Mouse (Mus musculus) adrenal gland (tissue): ENCODE measurements around the gene Saxo1.

Experiments used
- intact Hi-C: fragments of 180-260 bp; cut with DNase I; formaldehyde crosslinking; loops from one replicate; pipeline ENCODE4 v1.15.1; 2025

Saxo1 gene

DNA sequence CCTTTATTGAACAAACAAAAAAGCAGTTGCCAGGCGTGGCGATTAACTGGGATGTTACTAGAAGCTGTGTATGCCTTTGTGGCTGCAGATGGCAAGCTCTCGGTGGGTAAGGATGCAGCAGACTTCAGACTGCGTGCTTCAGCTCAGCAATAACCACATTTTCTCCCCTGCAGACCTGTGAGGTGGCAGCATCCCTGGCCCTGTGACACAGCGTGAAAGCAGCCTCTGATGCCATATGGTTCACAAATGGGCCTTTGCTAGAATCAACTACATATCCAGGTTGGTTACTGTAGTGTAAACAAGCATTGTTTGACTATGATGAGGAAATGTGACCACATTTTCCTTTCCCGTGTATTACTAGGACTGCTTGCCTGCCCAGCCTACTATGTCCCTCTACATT, 29.0 kb downstream of the Saxo1 start:
- intact Hi-C loops: no loop called here

DNA sequence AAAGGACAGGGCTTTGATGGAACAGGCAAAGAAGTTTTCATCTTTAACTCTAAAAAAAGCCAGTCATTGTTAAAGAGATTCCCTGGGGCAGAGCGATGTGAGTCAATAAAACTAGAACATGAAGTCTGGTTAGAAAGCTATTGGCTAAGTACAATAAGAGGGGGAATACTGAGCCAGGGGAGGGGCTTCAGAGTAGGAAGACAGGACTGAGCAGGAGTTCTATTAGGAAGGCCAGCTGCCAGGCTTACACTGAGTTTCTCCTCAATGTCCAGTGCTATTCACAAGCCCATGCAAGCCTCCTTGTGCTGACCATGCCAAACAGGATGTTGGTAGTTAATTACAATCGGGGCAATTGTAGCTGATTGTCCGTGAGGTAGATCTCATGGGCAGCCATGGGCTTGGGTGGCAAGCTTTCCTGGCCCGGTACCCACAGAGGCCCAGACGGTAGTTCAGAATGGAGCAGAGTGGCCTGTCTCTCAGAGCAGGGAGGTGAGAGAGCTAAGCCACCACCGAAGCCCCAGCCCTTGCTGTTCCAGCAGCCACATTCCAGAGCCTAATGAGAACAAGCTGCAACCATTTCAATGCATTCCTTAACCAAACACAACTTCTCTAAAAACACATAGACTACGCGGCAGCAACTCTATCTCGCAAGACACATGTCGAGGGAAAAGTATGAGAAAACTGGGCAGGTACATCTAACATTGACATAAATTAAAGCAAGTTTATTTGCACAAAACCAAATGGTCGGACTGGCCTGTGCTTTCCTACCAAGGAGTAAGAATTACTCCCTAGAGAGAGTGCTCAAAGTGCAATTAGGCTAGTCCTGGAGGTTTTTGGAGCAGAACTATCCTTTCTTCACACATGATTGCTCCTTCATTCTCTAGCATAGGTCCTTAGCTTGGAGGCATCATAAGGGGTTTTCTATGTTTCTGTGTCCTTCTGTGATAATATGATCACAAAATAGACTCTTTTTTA, 30.7 kb downstream of the Saxo1 start:
- intact Hi-C loops: no loop called here

DNA sequence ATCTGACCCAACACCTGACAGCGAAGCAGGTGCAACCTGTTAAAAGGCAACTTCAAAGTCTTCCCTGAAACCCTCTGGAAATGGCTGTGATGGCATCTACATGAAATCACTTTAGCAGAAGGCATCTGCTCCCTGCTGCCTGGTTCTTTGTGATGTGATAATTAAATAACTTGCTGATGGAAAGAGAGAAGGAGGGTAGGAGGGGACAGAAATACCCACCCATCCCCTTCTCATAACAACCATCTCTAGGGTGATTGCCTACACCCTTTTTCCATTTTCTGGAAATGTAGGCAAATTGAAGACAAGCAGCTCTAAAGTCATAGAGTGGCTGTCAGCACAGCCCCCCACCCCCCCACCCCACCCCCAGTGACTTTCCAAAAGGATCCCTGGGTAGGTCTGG, 33.6 kb downstream of the Saxo1 start:
- intact Hi-C loops: no loop called here

DNA sequence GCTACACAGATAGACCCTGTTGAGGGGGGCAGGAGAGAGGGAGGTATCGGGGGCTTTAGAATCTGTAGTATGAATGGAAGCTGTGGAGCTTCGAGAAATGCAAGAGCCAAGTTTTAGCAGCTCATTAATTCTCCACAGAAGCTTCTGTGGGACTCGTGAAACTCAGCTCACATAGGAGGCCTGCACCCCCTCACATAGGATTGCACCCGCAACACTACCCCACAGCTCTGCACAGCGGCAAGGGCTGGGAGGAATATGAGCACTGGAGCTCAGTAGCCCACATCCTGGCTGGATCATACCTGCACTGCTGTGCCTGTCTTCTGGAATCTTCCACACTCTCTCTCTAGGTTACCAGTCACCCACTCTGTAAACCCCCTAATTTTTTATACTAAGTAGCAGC, 34.4 kb downstream of the Saxo1 start:
- intact Hi-C loops: no loop called here

DNA sequence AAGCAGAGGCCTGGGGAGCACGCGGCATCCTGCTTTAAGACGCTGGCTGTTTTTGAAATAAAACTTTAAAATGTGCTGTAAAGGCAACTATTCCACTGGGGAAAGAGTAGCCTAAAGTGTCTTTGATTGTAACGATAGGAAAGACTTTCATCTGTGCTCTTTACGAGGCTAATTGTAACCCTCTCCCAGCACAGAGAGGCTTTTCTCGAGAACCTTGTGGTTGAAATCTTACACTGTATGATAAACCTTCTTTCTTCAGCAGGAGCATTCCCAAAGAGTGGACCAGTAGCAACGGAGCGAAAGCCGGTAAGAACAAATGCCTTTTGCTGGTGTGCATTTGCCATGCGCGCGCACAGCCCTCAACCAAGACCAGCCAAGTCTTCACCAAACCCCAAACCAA, 37.4 kb downstream of the Saxo1 start:
- intact Hi-C loops: no loop called here

DNA sequence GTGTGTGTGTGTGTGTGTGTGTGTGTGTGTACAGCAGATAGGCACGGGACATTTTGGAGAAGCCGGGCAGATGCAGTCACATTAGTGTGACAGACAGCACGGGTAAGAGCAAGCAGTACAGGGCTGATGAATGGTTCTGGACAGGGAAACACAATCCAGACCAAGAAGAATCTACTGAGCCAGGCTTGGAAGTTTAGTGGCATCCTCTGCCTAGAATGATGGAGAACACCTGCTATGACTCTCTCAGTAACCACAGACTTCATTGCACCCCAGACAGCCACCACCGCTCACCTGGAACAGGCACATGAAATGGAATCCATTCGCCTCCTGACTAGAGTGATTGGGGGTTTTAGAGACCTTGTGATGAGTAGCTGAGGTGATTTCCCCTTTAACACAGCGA, 38.2 kb downstream of the Saxo1 start:
- intact Hi-C loops: no loop called here

DNA sequence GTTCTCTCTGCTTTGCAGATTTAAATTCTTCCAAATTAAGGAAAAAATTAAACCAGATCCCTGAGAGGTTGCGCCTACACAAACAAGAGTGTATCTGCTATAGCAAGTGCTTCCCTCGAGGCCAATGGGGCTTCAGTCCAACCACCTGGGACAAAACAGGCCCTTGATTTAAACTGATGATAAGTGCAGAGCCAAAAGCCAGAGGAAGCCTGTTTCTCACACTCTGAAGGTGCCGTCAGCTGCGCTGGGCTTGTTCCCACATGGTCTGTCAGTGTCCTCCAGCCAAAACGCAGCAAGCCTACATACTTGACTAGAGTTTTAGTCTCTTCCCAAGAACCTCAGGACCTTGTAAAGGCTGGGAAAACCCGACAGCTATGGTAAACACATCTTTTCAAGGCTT, 53.5 kb downstream of the Saxo1 start:
- intact Hi-C loops: no loop called here

DNA sequence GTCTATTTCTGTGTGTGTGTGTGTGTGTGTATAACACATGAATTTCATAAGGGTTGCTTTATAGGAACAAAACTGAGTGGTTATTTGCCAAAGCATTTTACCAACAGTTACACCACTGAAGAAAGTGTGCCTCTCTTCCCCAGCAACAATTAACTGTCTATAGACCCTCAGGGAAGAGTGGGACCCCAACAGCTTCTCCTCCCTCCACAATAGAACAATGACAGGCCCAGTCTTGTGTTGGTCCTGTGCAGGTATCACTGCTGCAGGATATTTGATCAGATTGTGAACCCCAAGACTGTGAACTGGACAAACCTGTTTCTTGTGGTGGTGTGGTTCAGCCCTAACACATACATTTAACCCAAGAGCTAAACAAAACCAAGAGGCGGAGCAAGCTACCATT, 58.6 kb downstream of the Saxo1 start:
- intact Hi-C loops: no loop called here

DNA sequence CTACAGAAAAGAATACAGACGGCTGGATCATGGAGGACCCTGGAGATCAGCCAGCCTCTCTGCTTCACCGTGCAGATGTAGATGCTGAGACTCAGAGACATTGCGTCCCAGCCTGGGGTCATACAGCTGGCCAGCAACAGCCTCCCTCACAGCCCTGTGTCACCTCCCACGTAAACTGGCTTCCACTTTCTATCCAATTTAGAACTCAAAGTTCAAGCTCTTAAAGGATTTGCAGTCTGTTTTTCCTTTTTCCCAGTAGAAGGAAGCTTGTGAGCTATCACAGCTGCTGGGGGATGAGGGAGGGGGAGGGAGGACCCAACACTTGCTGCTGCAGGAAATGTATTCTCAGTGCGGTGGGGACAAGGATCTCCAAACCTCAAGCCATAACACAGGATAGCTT, 59.4 kb downstream of the Saxo1 start:
- intact Hi-C loops: no loop called here

DNA sequence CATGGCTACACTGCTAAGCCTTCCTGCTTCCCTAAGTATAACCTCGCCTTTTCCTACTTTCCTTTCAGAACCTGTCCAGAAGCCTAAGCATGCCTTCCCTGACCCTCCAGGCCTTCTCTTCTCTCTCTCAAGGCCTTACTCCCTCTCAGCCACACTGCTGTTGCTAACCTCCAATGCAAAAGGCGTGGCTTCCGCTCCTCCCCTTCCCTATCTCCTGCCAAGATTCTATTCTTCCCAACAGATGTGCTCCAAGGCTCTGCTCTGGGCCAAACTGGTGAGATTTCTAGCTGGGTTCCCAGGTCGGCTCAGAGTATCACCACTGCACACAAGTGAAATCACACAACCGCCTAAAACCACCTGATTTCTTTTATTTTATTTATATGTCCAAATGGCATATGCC, 69.0 kb downstream of the Saxo1 start:
- intact Hi-C loops: no loop called here

DNA sequence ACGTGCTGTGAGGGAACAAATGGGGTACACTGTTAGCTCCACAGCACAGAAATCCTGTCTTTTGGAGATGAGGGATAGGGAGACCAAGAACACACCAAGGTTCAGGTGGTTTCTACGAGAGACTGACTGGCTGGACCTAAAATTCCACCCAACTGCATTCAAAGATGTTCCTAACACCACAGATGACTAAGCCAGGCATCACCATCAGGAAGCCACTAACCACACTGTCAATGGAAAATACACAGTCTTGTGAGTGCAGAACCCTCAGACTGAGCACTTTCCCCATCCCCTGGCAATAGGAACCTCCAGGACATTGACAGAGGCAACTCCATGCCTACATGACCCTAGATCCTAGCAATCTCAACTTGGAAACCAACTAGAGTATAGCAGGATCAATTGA, 71.2 kb downstream of the Saxo1 start:
- intact Hi-C loops: no loop called here

DNA sequence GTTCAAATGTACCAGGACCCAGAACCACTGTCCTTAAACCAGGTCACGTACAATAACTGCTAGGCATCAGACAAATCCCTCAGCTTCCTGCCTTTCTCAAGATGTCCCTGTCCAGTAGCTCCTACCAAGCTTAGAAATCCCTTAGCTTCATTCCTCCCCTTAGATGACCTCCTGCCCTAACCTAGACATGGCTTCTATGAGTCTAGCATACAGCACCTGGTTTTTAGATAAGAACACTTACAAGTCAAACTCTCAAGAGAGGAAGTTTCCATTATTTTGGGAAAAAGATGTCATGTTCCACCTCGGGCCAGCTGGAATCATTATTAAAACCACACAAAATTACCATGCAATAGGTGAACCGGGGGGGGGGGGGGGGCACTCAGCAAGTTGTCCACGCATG, 71.6 kb downstream of the Saxo1 start:
- intact Hi-C loops: no loop called here

DNA sequence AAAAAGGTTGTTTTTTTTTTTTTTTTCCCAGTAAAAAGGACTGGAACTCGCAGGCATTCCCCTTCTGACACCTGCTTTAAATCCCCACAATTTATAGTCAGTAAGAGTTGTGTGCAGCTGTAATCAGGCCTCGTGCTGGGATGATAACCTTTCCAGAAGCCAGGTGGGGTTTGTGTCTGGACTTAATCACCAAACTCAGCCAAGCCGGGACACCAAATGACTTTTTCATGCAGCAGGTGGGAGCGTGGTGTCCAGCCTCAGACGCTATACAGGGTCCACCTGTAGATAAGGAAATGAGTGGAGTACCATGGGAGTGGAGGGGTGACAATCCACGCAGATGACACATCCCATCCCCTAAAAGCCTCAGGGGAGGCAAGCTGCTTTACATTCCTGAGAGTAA, 73.1 kb downstream of the Saxo1 start:
- intact Hi-C loops: no loop called here

DNA sequence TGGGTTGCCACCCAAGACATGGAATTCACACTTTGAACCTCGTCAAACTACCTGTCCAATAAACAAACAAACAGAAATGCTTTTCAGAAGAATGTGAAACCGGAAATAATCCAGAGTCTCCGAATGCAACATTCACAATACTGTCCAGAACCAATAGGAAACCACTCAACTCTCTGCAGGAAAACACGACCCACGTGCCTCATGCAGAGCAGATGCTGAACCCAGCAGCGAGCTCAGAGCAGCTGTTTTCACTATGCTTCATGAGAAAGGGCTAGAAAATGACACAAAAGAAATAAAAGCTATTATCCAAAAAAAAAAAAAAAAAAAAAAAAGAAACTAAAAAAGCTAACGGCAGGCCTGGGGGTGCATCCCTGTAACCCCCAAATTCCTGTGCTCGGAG, 74.4 kb downstream of the Saxo1 start:
- intact Hi-C loops: no loop called here

DNA sequence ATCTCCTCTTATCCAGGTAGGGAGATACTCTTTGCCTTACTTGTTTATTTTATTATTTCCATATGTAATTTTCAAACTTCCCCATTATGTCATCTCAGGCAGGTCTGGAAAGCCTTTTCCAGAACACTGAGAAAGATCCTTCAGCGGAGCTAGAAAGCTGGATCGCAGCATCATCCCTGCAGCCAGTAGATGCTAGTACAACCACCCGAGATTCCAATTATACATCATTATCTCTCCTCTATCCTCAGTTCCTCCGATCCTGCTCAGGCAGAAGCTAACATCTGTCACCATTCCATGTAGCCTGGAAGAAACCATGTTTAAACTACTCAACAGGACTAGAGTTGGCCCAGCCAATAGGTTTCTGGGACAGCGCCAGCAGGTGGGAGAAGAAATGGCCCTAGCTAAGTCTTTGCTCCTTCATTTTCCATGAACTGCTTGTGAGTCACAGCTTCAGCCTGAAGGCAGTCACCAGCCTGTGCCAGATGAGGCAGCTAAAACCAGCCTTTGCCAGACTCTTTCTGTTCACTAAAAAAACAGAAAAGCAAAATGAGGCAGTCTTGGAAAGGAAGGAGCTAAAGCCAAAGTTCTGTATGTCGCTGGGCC, 75.0 kb downstream of the Saxo1 start:
- intact Hi-C loops: no loop called here

DNA sequence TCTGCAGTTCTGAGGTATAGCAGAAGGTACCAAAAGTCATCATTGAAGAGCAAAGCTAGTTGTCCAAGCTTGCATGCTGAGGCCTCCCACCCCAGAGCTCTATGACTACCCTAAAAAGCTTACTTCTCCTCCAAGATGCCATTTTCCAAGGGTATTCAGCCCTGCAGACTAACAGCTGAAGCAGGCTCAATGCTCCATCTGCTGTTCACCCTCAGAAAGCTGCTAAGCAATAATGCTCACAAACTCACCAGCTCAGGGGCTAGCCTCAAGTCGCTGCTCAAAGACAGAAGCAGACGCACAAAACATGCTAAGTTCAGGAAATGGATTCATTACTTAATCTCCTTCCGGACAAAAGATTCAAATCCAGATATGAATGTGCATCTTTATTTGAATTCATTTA, 77.2 kb downstream of the Saxo1 start:
- intact Hi-C loops: no loop called here

DNA sequence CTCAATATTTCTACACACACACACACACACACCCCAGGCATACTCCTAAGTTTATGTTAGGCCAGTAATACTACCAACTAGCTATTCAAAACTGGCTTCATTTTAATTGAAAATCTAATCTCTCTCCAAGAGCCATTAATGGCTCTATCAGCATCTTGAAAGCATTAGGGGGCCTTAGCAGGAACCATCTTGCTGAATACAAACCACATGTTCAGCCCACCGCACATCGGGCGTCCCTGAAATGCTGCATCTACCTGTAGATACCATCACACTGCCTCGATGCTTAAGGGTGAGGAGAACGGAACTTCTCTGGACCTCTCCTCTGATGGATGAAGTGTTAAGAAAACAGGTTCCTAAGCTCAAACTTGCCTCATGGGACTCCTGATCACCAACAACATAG, 93.3 kb downstream of the Saxo1 start:
- intact Hi-C loops: no loop called here

DNA sequence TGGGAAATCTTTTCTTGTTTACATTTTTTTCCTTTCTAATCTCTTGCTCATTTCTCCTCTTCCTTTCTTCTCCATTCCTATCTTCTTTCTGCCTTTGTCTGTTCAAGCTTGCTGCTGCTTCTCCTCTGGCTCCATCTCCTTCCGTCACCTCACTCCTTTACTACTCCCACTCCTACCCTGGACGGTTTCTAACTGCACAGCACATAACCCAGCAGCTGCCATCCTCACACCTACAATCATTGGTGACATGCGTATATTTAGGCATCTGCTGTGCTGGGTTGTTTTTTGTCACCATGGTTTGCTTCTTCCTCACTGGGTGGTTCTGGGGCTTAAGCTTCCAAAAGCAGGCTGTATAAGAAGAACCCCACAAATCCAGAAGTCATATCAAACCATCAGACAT, 107.7 kb downstream of the Saxo1 start:
- intact Hi-C loops: no loop called here

DNA sequence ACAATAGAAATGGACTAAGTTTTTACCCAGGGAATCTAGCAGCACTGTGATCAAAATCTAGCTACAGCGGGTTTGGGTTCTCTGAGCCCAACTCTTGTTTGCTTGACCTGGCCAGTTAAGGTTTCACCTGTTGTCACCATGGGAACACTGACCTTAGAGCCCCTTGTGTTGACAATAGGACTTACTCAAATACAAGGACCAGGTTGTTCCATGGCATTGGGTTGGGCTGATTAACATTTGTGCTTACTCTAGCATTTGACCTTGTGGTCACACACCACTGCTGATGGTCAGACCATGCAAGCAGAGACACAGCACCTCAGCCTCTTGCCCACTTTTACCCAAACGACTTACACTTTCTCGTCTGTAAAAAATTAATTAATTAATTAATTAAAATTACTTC, 121.8 kb downstream of the Saxo1 start:
- intact Hi-C loops: no loop called here

DNA sequence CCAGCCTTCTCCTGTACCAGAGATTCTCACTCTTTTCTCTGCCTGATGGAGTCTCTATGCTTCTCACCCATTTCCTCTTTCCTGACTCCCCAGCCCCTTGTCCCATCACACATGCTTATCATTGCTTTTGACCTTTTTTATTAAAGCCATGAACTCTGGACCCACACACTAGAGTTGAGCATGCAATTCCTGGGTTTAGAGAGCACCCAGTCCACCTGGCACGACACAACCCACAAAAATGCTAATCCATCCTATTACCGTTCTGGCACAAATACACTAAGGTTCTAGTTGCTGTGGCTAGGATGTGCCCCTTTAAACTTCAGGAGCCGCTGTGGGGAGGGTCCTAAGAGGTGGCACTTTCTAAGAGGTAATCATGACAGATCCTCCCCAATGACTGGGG, 122.5 kb downstream of the Saxo1 start:
- intact Hi-C loops: no loop called here

DNA sequence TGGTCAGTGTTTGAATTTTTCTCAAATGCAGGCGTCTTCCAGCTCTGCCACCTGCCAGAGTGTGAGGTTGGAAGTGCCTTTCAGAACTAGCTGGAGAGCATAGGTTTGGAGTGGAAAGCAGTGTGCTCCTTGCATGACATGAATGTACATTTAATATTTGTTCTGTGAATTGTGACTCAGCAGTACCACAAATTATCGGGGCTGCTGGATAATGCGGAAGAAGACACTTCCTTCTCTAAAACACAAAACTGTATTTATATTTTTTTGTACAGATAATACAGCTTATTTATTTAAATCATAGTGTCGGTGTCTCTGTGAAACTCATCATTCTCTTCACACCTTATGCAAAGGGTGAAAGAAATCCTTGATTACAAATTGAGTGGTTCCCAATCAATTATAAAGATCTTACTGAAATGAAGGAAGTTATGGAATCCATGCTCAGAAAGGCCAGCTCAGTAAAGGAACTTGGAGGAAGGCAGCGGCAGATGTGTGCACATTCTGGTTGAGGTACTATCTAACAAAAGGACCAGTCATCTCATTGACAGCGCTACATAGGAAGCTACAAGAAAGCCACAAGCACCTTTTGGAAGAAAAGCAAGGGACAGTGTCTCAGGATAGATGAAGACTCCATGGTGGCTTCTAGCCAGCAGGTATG, 129.9 kb downstream of the Saxo1 start:
- intact Hi-C loops: no loop called here

DNA sequence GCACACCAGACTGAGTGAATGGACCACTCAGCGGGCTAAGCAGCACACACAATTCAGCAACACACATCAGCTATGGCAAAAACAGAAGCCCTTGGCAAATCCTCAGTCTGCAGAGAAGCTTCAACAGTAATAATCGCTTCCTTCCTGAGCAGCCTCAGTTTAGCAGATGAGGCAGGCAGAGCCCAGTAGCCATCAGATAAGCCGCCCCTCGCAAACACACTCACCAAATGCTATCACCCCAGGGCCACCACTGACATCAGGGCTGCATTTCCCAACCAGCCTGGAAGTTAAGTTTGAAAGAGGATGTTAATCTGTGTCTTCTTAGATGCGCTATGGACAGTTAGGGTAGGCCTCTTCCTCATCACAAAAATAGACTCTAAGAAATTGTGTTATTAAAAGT, 130.8 kb downstream of the Saxo1 start:
- intact Hi-C loops: no loop called here

DNA sequence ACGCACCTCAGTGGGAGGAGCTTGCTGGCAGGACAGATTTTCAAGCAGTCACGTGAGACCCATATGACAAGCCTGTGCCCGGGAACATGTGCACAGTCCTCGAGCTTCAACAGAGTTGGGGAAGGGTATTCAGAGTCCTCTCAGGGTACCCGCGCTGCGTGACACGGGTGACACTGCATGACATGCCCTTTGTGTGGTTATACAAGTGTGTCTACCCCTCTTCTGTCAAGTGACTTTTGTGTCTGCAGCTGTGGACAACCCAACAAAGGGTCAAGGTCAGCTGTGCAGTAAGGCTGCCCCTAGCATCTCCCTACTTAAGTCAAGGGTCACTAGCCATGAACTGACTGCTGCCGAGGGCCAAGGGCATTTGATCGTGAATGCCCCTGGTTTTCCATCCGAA, 131.6 kb downstream of the Saxo1 start:
- intact Hi-C loops: no loop called here
